Mouse (Mus musculus) myocyte (in vitro differentiated cells): ENCODE data around the gene Cryz.

ENCODE experiments used
- E2F4 ChIP-seq: IDR thresholded peaks from one replicate; pipeline ENCODE4 v1.6.1; 2011; ENCODE audit warnings: mild to moderate bottlenecking, control low read depth, moderate library complexity; ENCODE audit not compliant: insufficient read depth
- MYOG ChIP-seq, 3 experiments: IDR thresholded peaks; one replicate each; pipeline ENCODE4 v1.6.1; 2011; ENCODE audit warnings: control low read depth in 2 of 3, low read depth in 2 of 3, mild to moderate bottlenecking in 2 of 3; ENCODE audit not compliant: insufficient read length in 2 of 3, control insufficient read depth in 1 of 3, insufficient read depth in 1 of 3
- POLR2A ChIP-seq: IDR thresholded peaks from one replicate; pipeline ENCODE4 v1.6.1; 2011; ENCODE audit warnings: low read depth, mild to moderate bottlenecking, control low read depth, moderate library complexity; ENCODE audit not compliant: insufficient read length
- POLR2AphosphoS2 ChIP-seq: IDR thresholded peaks from one replicate; pipeline ENCODE4 v1.6.1; 2011; ENCODE audit warnings: low read depth, control low read depth; ENCODE audit not compliant: insufficient read length
- REST ChIP-seq: IDR thresholded peaks from one replicate; pipeline ENCODE4 v1.6.1; 2011; ENCODE audit warnings: mild to moderate bottlenecking, control low read depth, moderate library complexity; ENCODE audit not compliant: insufficient read depth, insufficient read length
- SRF ChIP-seq: IDR thresholded peaks from one replicate; pipeline ENCODE4 v1.6.1; 2011; ENCODE audit warnings: low read depth; ENCODE audit not compliant: control insufficient read depth, insufficient read length
- TCF12 ChIP-seq: IDR thresholded peaks from one replicate; pipeline ENCODE4 v1.6.1; 2011; ENCODE audit warnings: mild to moderate bottlenecking, control low read depth; ENCODE audit not compliant: poor library complexity, insufficient read depth, severe bottlenecking
- USF1 ChIP-seq: IDR thresholded peaks from one replicate; pipeline ENCODE4 v1.6.1; 2011; ENCODE audit warnings: low read depth, mild to moderate bottlenecking, control low read depth, moderate library complexity

DNA sequence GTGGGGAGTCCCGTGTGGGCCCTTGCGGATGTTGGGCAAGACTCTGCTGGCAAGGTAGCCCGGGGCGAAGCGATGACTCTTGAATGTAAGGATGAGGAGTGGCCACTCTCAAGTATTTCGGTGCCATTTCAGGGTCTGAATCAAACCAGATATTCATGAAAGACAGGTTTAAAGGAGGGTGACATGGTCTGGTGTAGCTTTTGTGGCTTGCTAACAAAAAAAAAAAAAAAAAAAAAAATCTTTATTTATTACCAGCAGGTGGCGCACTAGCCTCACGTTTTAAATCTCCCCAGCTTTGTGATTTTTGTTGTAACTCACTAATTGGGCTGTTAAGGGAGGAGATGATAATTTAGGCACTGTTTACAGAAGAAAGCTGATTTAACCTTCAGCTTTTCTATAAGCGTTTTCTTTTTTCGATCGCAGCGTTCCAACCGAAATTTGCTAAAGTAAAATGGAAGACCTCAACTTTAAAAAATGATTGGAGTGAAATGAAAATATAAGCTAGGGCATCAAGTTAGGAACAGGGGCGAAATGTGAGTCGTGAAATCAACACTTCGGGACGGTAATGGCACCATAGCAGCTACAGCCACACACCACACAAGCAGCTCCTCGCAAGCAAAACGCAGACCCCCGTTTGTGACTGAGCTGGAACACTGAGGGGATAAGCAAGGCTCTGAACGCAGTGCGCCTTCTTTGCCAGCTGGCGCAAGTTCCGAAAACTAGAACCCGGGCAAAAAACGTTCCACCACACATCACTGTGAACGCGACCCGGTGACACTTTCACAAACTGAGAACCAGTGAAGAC lies 50.3 kb downstream of the Cryz start:
- no peak for TF ChIP-seq USF1
- no peak for TF ChIP-seq SRF
- no peak for TF ChIP-seq MYOG (IDR thresholded peaks at IDR 0.05; ENCODE audit: control insufficient read depth in 1 of 3, insufficient read depth in 1 of 3, insufficient read length in 2 of 3, low read depth in 2 of 3)
- no peak for TF ChIP-seq TCF12
- TF ChIP-seq POLR2A = no peak
- no peak for TF ChIP-seq E2F4
- TF ChIP-seq POLR2AphosphoS2 = no peak
- no peak for TF ChIP-seq REST
